Mouse (Mus musculus) heart, embryonic 14.5 days (tissue): ENCODE results near the gene Gm5617. TPM values are rescaled to one million over a fixed set of nuclear protein-coding genes. Genes with fewer than 3 reads are reported as not detected.

ENCODE experiments used
- ATAC-seq: fragments of 200-750 bp; cut with Nextera tagmentation; 2 replicates; pipeline ENCODE4 v1.8.0; 2017; ENCODE audit warnings: low read depth, moderate TSS enrichment; ENCODE audit not compliant: insufficient number of reproducible peaks, insufficient read depth, low FRiP score
- H3K27ac ChIP-seq, 2 experiments: fragments of 200-500 bp in 1 of 2; fragments of 300-500 bp in 1 of 2; sonication (generic) in 1 of 2; replicated peaks in 1 of 2; 2 replicates each; pipeline ENCODE4 v1.5.1; 2012 to 2014; ENCODE audit warnings: low read depth in 2 of 2, low read length in 2 of 2, control low read depth in 1 of 2, mild to moderate bottlenecking in 1 of 2, mixed read lengths in 1 of 2; ENCODE audit not compliant: control insufficient read depth in 1 of 2, insufficient read depth in 1 of 2
- H3K27me3 ChIP-seq: fragments of 300-500 bp; sonication (generic); 2 replicates; pipeline ENCODE4 v1.6.1; 2014; ENCODE audit warnings: mild to moderate bottlenecking, low read length, control low read depth; ENCODE audit not compliant: control insufficient read depth, insufficient read depth
- H3K36me3 ChIP-seq: fragments of 300-500 bp; sonication (generic); 2 replicates; pipeline ENCODE4 v1.6.1; 2014; ENCODE audit warnings: mild to moderate bottlenecking, control low read depth, low read length, mixed read lengths; ENCODE audit not compliant: control insufficient read depth, insufficient read depth
- H3K4me1 ChIP-seq, 2 experiments: fragments of 200-500 bp in 1 of 2; fragments of 300-500 bp in 1 of 2; sonication (generic) in 1 of 2; 2 replicates each; pipeline ENCODE4 v1.6.1; 2012 to 2014; ENCODE audit warnings: low read length in 2 of 2, control low read depth in 1 of 2, mixed read lengths in 1 of 2; ENCODE audit not compliant: control insufficient read depth in 2 of 2, insufficient read depth in 2 of 2
- H3K4me2 ChIP-seq: fragments of 300-500 bp; sonication (generic); 2 replicates; pipeline ENCODE4 v1.6.1; 2014; ENCODE audit warnings: mild to moderate bottlenecking, low read length
- H3K4me3 ChIP-seq, 2 experiments: fragments of 200-500 bp in 1 of 2; fragments of 300-500 bp in 1 of 2; sonication (generic) in 1 of 2; 2 replicates each; pipeline ENCODE4 v1.5.1; 2012 to 2014; ENCODE audit warnings: low read length in 2 of 2, mild to moderate bottlenecking in 2 of 2, control low read depth in 1 of 2, low read depth in 1 of 2, moderate library complexity in 1 of 2; ENCODE audit not compliant: control insufficient read depth in 1 of 2, insufficient read depth in 1 of 2
- H3K9ac ChIP-seq: fragments of 300-500 bp; sonication (generic); 2 replicates; pipeline ENCODE4 v1.6.1; 2014; ENCODE audit warnings: mild to moderate bottlenecking, low read length
- H3K9me3 ChIP-seq: fragments of 300-500 bp; sonication (generic); 2 replicates; pipeline ENCODE4 v1.6.1; 2016; ENCODE audit warnings: low read length, control low read depth; ENCODE audit not compliant: control insufficient read depth
- WGBS: fragments of 180-500 bp; shearing (Covaris S2); extraction: QIAGEN DNeasy Blood & Tissue Kit; methylation state at CpG from one replicate; pipeline ENCODE4 v1.1.7; 2014; 5-methylcytosine and 5-hydroxymethylcytosine counted together
- polyA plus RNA-seq: library from polyadenylated mRNA; unstranded; fragments of >200 nt; fragmentation: Nextera tagmentation; extraction: Ambion mirVana; gene quantifications from 2 replicates; pipeline ENCODE4 v1.2.1, GENCODE M21; 2014

The Gm5617 gene
- 36.7 and 40.7 TPM in 2 replicates for polyA plus RNA-seq

GRCm38 (mm10) chr9:48494817-48495547 is at the start of gene Gm5617, which contains the start of gene Rbm7:
Gene Gm5617, plus strand, starts transcription at chr9:48495442.
Gene Rbm7, minus strand, starts transcription at chr9:48495299.
- no peaks in the 10 kb centered on the region for H3K9me3 ChIP-seq
- peaks cover 4% of the 10 kb centered on the region; the same call in 1 of the 2 replicates for H3K27me3 ChIP-seq
- ATAC-seq = peak; percentile 99
- WGBS = under 1% methylated on average over 72 of the region's 72 CpGs
- H3K4me2 ChIP-seq = peak within 1 kb of the TSS; percentile 89
- peak within 1 kb of the TSS; percentile 76 to 91 for H3K27ac ChIP-seq
- peak within 1 kb of the TSS; percentile 97 for H3K9ac ChIP-seq
- peaks cover 37% of the 10 kb centered on the region for H3K36me3 ChIP-seq
- peaks cover 7 to 20% of the 10 kb centered on the region in 2 experiments; a peak in 3 of 4 replicates for H3K4me1 ChIP-seq
- peak within 1 kb of the TSS; percentile 61 to 93 for H3K4me3 ChIP-seq

- Histone ChIP-seq H3K4me3 (no peak overlapping the region), H3K27me3 (no peaks in the 10 kb centered on the region), H3K36me3 (no peaks in the 10 kb centered on the region), H3K4me1 (no peaks in the 10 kb centered on the region), H3K4me2 (no peak overlapping the region), H3K9ac (no peak overlapping the region), H3K27ac (no peak overlapping the region), H3K9me3 (no peaks in the 10 kb centered on the region)
- 31% methylated on average over 5 of the region's 5 CpGs for WGBS
- ATAC-seq = no peak
These were observed 47.4 kb upstream of the Gm5617 start for GRCm38 (mm10) chr9:48447783-48448209.

- Histone ChIP-seq H3K4me1 (no peaks in the 10 kb centered on the region), H3K36me3 (no peaks in the 10 kb centered on the region), H3K9me3 (no peaks in the 10 kb centered on the region), H3K4me2 (no peak overlapping the region), H3K27me3 (no peaks in the 10 kb centered on the region), H3K27ac (no peak overlapping the region), H3K9ac (no peak overlapping the region), H3K4me3 (no peak overlapping the region)
- 84% methylated on average over 17 of the region's 17 CpGs for WGBS
- no peak for ATAC-seq
These were observed 45.2 kb upstream of the Gm5617 start for GRCm38 (mm10) chr9:48450066-48450465.

- H3K4me1 ChIP-seq = no peaks in the 10 kb centered on the region
- ATAC-seq = no peak
- no peaks in the 10 kb centered on the region for H3K27me3 ChIP-seq
- no peak overlapping the region for H3K4me3 ChIP-seq
- WGBS = 87% methylated on average over 3 of the region's 3 CpGs
- H3K9ac ChIP-seq = no peak overlapping the region
- no peaks in the 10 kb centered on the region for H3K36me3 ChIP-seq
- H3K9me3 ChIP-seq = no peaks in the 10 kb centered on the region
- H3K27ac ChIP-seq = no peak overlapping the region
- H3K4me2 ChIP-seq = no peak overlapping the region
These were observed 39.3 kb upstream of the Gm5617 start for GRCm38 (mm10) chr9:48455961-48456360.

GRCm38 (mm10) chr9:48458879-48459278 is 36.4 kb upstream of the Gm5617 start:
- Histone ChIP-seq H3K9me3 (no peaks in the 10 kb centered on the region), H3K9ac (no peak overlapping the region), H3K4me1 (no peaks in the 10 kb centered on the region), H3K27me3 (no peaks in the 10 kb centered on the region), H3K4me2 (no peak overlapping the region), H3K36me3 (no peaks in the 10 kb centered on the region), H3K4me3 (no peak overlapping the region), H3K27ac (no peak overlapping the region)
- ATAC-seq = no peak
- WGBS = 62% methylated on average over 3 of the region's 3 CpGs

GRCm38 (mm10) chr9:48459391-48459790 is 35.9 kb upstream of the Gm5617 start:
- WGBS = 89% methylated on average over 5 of the region's 5 CpGs
- ATAC-seq = no peak

GRCm38 (mm10) chr9:48460720-48461119 is 34.5 kb upstream of the Gm5617 start:
- H3K36me3 ChIP-seq = no peaks in the 10 kb centered on the region
- no peak overlapping the region for H3K9ac ChIP-seq
- H3K4me3 ChIP-seq = no peak overlapping the region
- no peaks in the 10 kb centered on the region for H3K27me3 ChIP-seq
- no peak overlapping the region for H3K4me2 ChIP-seq
- no peak for ATAC-seq
- no peaks in the 10 kb centered on the region for H3K4me1 ChIP-seq
- no peak overlapping the region for H3K27ac ChIP-seq
- WGBS = 85% methylated on average over 8 of the region's 8 CpGs
- H3K9me3 ChIP-seq = peaks cover 5% of the 10 kb centered on the region; the same call in 1 of the 2 replicates

More at GRCm38 (mm10) chr9:48459391-48459790, 35.9 kb upstream of the Gm5617 start:
- no peak overlapping the region for H3K27ac ChIP-seq
- H3K9me3 ChIP-seq = no peaks in the 10 kb centered on the region
- no peak overlapping the region for H3K4me2 ChIP-seq
- no peak overlapping the region for H3K9ac ChIP-seq
- no peaks in the 10 kb centered on the region for H3K4me1 ChIP-seq
- H3K27me3 ChIP-seq = no peaks in the 10 kb centered on the region
- H3K36me3 ChIP-seq = no peaks in the 10 kb centered on the region
- no peak overlapping the region for H3K4me3 ChIP-seq
